Mouse (Mus musculus): Measurements from ENCODE around the gene Zc3h7b.

DNA sequence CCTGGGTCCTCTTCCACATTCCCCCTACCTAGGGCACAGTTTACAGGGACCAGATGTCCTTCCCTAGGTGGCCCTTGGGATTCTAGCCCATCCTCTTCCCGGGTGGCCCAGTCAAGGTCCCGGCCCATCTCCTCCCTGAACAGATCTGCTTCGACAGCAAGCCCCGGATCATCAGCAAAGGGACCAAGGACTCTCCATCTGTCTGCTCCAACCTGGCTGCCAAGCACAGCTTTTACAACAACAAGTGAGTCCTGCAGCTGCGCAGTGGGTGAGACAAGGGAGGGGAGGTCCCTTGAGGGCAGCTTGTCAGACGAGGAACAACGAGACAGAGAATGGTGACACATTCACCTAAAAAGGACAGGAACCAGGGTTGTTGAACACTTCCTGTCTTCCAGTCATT is 37.0 kb downstream of the Zc3h7b start:
- TF ChIP-seq CTCF (IDR thresholded peaks at IDR 0.05; ENCODE audit: borderline replicate concordance, insufficient read depth, low read depth, low read length) (no peak), POLR2A (IDR thresholded peaks at IDR 0.05; ENCODE audit: borderline replicate concordance, insufficient read depth, low read length) (no peak)

Measured in cerebellum, adult 2 months (tissue).